Comparison of ENCODE assay signal across 9 mouse cellular contexts in genomic region chr2:172412454-172412853, GRCm38 (mm10). TPM values are rescaled to one million over a fixed set of nuclear protein-coding genes. Genes with fewer than 3 reads are reported as not detected.
DNase-seq lines count a peak whose midpoint lies in the region; ATAC-seq lines count a peak whose summit lies in the region.
"Had no signal": no experiment of that assay in that cellular context is flagged by ENCODE, and none has a peak within 500 bp of the region (broad histone marks: within the 10 kb centered on the region; RNA-seq: fewer than 3 reads in every experiment).

No protein-coding gene starts in this region.

- H3K36me3 ChIP-seq in liver, embryonic 16.5 days (ENCODE audit: control insufficient read depth, insufficient read depth): no peaks in the 10 kb centered on the region
- H3K36me3 ChIP-seq: limb, embryonic 15.5 days had no signal

- 11% methylated on average over 9 of the region's 9 CpGs for WGBS in liver, embryonic 16.5 days (ENCODE audit: insufficient replicate concordance)

- peaks cover 4% of the 10 kb centered on the region for H3K4me1 ChIP-seq in liver, embryonic 16.5 days (ENCODE audit: control insufficient read depth, low read depth, low read length)

- no peak overlapping the region for H3K4me3 ChIP-seq in liver, embryonic 16.5 days (ENCODE audit: low read depth, low read length)
- H3K4me3 ChIP-seq: limb, embryonic 15.5 days had no signal

- H3K27me3 ChIP-seq in liver, embryonic 16.5 days (ENCODE audit: control insufficient read depth, insufficient read depth, low read depth, low read length): no peaks in the 10 kb centered on the region
- H3K27me3 ChIP-seq: limb, embryonic 15.5 days had no signal

- H3K4me2 ChIP-seq in liver, embryonic 16.5 days (ENCODE audit: low read depth, low read length): no peak overlapping the region
- H3K4me2 ChIP-seq: limb, embryonic 15.5 days had no signal

- H3K9ac ChIP-seq in liver, embryonic 16.5 days (ENCODE audit: low read depth, low read length): no peak overlapping the region
- H3K9ac ChIP-seq: limb, embryonic 15.5 days had no signal

- peak; percentile 74 to 90 for ATAC-seq in hematopoietic stem cell, adult 5-6 weeks (replicated peaks in 1 of 2; ENCODE audit: insufficient read depth in 1 of 2, low FRiP score in 2 of 2, low TSS enrichment in 1 of 2, low read depth in 1 of 2, poor library complexity in 2 of 2, severe bottlenecking in 2 of 2)
- peak; percentile 36; the same call in 1 of the 2 replicates for ATAC-seq in liver, embryonic 16.5 days (ENCODE audit: low read depth)

- no peaks in the 10 kb centered on the region for H3K9me3 ChIP-seq in liver, embryonic 16.5 days (replicated peaks; ENCODE audit: control insufficient read depth, low read length)
- H3K9me3 ChIP-seq: limb, embryonic 15.5 days had no signal

- H3K27ac ChIP-seq in liver, embryonic 16.5 days (ENCODE audit: low read length): no peak overlapping the region
- H3K27ac ChIP-seq: limb, embryonic 15.5 days had no signal

- DNase-seq in kidney, adult 18-20 months: peak; percentile 6
- DNase-seq in kidney, adult 8-10 months: no peak
- peak; percentile 86 for DNase-seq in retina, postnatal 1 day
- DNase-seq in right cerebral cortex, postnatal 36 days (ENCODE audit: low spot score in 2 of 2): no peak
- no peak for DNase-seq in right cerebral cortex, adult 2 months (ENCODE audit: low spot score in 2 of 2)
- no peak for DNase-seq in cerebellum, adult 11 months

RNA-seq across cellular contexts. Expression of gene Cass4, which starts 18.9 kb away (rescaled TPM):
- total RNA-seq in hematopoietic stem cell, adult 5-6 weeks (2017): 1.0 and 2.7 TPM in 2 replicates
- polyA plus RNA-seq in liver, embryonic 16.5 days (2015; fragmentation: Nextera tagmentation; extraction: Ambion mirVana): 0.56 and 0.77 TPM in 2 replicates

RNA-seq across cellular contexts. Expression of gene Rtf2, which starts 27.9 kb away (rescaled TPM):
- 159 and 187 TPM in 2 replicates for total RNA-seq in hematopoietic stem cell, adult 5-6 weeks (2017)
- 41.3 and 42.1 TPM in 2 replicates for polyA plus RNA-seq in liver, embryonic 16.5 days (2015; fragmentation: Nextera tagmentation; extraction: Ambion mirVana)

RNA-seq across cellular contexts. Expression of gene Cstf1, which starts 42.0 kb away (rescaled TPM):
- 28.4 and 41.6 TPM in 2 replicates for total RNA-seq in hematopoietic stem cell, adult 5-6 weeks (2017)
- polyA plus RNA-seq in liver, embryonic 16.5 days (2015; fragmentation: Nextera tagmentation; extraction: Ambion mirVana): 18.8 and 19.6 TPM in 2 replicates

RNA-seq across cellular contexts. Expression of gene Aurka, which starts 42.1 kb away (rescaled TPM):
- 42.8 and 50.7 TPM in 2 replicates for total RNA-seq in hematopoietic stem cell, adult 5-6 weeks (2017)
- 118 and 130 TPM in 2 replicates for polyA plus RNA-seq in liver, embryonic 16.5 days (2015; fragmentation: Nextera tagmentation; extraction: Ambion mirVana)

RNA-seq across cellular contexts. Expression of gene Gcnt7, which starts 45.9 kb away (rescaled TPM):
- 0.13 and 0.15 TPM in 2 replicates for total RNA-seq in hematopoietic stem cell, adult 5-6 weeks (2017)
- polyA plus RNA-seq in liver, embryonic 16.5 days (2015; fragmentation: Nextera tagmentation; extraction: Ambion mirVana): 0.54 and 0.58 TPM in 2 replicates

Comparison
In these comparisons a context has a peak if more than half of its experiments do, and no peak if none do; other contexts are left out.
1. DNase-seq: peak in kidney, adult 18-20 months (single experiment) and retina, postnatal 1 day (single experiment); none in kidney, adult 8-10 months (0 of 2), right cerebral cortex, postnatal 36 days (0 of 2), right cerebral cortex, adult 2 months (0 of 2) and cerebellum, adult 11 months (single experiment).